Mouse (Mus musculus): ENCODE data around the gene Itpka.

The Itpka gene

DNA sequence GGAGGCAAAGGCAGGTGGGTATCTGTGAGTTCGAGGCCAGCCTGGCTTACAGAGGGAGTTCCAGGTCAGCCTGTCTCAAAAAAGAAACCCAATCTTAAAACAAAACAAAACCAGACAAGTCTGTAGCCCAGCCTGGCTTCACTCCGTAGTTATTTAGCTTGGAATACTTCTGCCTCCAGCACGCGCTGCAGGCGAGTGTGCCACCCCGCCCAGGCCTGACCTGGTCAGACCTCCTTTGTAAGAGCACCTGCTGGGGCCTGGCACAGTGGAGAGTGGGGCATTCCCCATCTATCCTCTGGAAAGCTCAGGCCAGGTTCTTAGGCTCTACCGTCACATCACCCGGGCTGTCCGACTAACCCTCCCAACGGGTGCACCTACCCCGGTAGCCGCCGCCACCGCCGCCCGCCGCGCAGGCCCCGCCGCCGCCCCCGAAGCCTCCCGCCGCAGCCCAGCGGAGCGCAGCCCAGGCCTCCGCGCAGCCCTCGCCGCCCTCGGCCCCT is 15.5 kb downstream of the Itpka start:
- DNase-seq (ENCODE audit: low read depth, low spot score) = no peak

DNA sequence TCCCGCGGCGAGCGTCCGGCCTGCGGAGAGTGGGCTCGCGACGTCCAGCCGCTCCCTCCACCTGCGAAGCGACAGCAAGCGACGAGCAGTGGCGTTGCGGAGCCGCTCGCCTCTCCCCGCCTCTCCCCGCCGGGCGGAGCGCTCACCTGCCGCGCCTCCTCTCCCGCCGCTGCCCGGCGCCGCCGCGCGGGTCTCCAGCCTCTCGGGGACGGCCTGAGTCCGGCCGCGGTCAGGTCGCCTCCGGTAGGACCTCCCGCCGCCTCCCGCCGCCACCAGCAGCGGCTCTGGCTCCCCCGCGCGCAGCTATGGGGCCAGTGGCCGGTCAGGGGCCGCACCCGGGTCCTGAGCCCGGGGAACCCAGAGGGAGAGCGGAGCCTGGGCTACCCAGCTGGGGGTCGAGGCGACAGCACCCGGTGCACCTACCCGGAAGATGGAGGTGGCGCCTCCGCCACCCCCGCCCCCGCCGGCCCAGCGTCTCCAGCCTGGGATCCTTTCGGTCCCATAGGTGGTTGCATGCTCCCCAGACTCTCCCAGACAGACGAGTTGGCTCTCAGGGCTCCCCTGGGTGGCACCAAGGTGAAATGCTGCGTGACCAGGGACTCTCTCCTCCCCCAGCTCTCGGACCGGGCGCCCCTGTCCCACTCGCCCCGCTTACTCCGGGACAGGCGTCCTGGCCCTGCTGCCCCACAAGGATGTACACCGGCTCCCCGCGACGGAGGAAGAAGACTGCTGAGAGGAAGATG is 16.1 kb downstream of the Itpka start:
- DNase-seq (ENCODE audit: low read depth, low spot score) = peak; percentile 30

DNA sequence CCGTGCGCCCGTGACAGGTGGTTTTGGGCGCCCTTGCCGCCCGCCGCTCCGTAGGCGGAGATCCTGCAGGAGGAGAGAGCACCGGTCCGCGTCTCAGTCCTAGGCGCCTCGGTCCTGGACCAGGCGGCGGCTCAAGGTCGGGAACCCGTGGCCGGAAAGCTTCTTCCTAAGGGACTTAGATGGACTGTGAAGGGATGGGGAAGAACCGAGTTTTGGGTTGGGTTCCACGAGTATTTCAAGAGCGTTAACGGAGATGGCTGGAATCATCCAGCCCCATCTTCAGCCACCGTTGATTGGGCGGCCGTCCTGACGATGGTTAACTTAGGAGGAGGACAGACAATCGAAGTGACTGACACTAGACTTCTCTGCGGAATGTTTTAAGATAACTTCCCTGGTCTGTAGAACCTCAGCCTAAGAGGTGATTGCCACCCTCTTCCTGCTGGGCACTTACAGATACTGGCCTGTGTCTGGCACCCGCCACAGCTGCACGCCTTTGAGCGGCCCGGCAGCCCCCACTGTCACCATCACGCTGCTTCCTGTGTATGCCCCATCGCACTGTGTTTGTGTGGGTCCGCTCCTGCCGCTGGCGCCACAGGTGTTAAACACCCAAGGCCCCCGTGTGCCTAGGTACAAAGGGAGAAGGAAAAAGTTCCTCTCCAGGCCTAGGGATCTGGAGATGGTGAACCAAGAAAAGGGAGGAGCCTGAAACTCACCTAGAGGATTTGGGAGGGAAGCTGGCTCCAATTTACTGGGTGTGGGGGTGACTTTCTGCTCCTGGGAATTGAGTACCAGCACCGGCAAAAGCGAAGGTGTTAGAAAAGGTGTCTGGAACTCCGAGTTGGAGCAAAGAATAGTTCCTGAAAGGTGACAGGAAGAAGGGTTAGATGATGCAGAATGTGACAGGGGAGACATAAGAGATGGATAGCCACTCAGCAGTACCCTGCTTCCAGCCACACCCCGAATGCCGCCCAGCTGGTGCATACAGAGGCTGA is 17.0 kb downstream of the Itpka start:
- no peak for DNase-seq (ENCODE audit: low read depth, low spot score)

DNA sequence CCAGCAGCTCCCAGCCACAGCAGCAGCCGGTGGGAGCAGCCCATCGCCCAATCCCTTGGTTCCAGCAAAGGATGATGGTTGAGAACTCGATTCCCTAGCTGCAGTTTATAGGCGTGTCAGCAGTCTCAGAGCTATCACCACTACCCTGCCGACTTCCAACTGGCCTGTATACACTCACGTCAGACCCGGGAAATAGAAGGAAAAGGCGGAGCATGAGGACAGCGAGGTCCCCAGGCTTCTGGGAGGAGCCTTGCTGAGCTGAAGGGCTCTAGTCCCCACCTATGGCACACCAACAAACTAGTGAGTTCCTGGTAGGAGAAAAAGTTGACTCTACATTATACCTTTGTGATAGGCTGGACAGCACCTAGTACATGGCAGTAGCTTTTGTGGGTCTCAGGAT is 18.1 kb downstream of the Itpka start, which contains the start of gene Ltk:
Gene Ltk (minus strand): TSS at position 181 of the 400 bp plus-strand sequence.
- DNase-seq (ENCODE audit: low read depth, low spot score) = no peak

DNA sequence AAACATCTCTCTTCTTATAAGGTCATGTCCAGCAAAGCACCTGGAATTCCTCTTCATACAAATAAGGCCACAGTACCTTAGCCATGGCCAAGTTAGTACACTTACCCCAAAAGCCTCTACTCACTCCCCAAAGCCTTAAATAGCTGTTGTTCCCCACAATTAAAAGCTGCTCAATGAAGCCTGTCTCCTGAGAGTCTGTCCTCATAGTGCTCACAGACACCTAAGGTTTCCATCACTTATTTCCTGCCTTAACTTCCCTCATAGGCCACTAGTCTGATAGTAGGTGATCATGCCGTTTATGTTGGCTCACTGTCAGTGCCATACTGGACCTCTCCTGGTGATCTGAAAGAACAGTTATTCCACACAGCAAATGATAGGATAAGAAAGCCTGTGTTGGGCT is 20.1 kb downstream of the Itpka start:
- no peak for DNase-seq (ENCODE audit: low read depth, low spot score)

DNA sequence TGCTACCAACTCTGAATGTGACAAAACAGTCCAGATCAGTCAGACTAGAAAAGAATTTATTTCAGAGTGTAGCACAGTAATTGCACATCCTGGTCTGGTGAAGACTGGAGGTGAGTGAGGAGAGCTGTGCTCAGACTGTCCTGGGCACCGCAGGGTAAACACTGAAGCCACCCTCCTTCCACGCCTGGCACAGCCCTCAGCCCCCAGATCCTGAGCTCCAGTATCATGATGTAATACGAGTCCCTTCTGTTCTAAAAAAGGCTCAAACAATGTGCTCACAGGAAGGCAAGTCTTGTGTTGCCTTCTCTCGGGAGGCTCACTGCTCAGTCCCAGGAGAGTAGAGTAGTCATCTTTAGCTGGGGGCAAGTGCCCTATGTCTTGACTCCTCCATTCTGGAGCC is 21.8 kb downstream of the Itpka start:
- no peak for DNase-seq (ENCODE audit: low read depth, low spot score)

DNA sequence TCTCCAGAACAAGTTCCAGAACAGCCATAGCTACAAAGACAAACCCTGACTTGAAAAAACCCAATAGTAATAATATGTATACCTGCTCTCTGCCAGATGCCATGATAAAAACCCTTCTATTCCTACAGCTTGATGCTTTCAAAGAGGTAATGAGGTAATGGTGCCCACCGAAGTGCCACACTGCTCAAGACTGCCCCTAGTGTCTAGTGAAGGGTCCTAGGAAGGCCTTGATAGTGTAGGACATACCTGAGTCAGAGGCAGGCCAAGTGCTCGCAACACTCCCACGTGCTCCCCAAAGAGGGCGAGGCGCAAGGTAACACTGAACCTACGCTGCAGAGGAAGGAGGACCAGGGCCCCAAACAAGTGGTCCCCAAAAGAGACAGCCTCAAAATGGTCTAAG is 25.1 kb downstream of the Itpka start:
- DNase-seq (ENCODE audit: low read depth, low spot score) = no peak

DNA sequence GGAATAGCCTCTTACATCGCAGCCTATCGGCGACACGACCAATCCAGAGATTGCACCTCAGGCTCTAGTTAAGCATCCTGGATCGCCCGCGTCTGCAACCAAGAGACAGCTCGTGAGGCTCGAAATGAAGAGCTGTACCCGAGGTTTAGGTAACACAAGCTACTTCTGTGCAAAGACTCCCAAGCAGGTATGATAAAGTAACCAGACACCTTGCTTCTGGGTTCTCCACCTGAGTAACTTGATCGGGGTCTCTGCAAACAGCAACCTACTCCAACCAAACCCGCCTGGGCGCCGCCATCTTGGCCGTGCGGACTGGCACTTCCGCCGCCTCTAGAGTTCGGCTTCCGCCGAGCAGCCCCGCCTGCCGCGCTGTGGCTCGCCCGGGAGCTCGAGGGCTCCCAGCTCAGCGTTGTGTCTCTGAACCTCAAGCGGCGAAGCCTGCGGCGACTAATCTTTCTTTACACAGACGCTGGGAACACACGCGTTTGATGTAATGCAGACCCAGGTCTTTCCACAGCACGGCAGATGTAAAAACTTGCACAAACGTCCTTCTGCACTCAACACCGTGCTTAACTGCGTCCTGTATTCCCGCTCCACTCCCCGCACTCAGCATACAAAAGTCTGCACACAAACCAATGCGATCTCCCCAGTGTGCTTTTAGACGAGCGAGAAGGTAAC is 45.2 kb downstream of the Itpka start, which contains the start of gene Rpap1:
Gene Rpap1 (minus strand): TSS at position 332 of the 678 bp plus-strand sequence.
- DNase-seq (ENCODE audit: low read depth, low spot score) = peak; percentile 72

DNA sequence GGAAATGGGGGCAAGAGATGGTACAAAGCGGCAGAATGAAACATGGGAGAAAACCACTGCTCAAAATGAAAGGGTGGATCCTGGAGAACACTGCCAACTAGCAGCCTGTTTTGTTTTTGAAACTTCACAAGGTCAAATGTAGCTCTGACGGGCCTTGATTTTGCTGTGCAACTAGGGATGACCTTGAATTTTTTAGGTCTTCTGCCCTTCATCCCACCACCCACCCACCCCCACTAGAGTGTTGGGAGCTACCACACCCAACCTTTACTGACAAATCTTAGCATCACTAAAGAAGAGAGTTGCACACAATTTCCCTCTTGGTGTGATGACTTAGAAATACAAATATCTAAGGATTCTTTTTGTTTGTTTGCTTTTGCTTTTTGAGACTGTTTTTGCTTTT is 47.9 kb downstream of the Itpka start:
- DNase-seq (ENCODE audit: low read depth, low spot score) = no peak

DNA sequence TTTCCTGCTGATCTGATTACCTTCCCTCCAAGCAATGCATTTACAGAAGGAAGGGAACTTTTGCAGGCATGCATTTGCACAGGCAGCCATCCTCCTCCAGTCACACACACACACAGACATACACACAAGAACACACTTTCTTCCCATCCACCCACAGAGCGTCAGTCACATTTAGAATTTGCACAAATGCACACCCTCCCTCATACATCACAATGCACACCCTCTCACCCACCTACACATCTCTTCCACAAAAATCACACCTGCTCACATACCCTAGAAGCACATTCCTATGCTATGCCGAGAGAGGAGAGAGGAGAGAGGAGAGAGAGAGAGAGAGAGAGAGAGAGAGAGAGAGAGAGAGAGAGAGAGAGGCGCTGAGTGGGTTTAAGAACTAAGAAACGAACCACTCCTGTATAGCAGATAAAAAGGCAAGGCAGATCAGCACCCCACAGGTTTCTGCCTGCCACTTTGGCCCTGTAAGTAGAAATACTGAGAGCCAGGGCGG is 55.2 kb downstream of the Itpka start, which contains the start of gene Tyro3:
Gene Tyro3 (plus strand): TSS at position 455 of the 505 bp plus-strand sequence.
- no peak for DNase-seq (ENCODE audit: low read depth, low spot score)

DNA sequence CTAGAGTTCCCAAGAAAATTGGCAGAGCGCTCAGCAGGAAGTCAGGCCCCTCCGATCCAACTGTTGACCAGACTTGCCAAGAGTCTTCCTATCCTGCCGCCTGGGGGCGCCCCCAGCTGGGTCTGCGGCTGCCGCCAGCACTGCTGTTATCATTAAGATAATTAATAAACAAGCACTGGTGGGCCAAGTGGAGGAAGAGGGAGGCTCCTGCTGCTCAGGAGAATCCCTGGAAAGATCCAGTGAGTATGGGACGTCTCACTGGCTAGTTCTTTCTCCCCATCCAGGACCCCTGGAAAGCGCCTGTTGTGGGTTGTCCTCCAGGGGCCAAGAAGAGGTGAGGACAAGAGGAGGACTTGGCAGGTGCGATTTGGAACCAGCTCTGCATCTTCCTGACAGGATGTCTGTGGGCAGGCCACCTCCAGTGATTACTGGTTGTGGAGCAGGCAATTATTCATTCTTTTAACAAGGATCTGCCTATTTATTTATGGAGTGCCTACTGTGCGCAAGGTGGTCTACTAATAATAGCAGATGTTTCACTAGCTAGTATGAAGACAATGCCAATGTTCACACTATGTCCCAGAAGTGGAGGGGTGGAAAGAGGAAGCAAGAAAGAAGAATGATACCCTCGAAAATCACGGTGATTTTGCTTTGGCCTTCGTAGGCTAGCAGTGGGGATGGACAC is 56.2 kb downstream of the Itpka start:
- DNase-seq (ENCODE audit: low read depth, low spot score) = peak; percentile 44

DNA sequence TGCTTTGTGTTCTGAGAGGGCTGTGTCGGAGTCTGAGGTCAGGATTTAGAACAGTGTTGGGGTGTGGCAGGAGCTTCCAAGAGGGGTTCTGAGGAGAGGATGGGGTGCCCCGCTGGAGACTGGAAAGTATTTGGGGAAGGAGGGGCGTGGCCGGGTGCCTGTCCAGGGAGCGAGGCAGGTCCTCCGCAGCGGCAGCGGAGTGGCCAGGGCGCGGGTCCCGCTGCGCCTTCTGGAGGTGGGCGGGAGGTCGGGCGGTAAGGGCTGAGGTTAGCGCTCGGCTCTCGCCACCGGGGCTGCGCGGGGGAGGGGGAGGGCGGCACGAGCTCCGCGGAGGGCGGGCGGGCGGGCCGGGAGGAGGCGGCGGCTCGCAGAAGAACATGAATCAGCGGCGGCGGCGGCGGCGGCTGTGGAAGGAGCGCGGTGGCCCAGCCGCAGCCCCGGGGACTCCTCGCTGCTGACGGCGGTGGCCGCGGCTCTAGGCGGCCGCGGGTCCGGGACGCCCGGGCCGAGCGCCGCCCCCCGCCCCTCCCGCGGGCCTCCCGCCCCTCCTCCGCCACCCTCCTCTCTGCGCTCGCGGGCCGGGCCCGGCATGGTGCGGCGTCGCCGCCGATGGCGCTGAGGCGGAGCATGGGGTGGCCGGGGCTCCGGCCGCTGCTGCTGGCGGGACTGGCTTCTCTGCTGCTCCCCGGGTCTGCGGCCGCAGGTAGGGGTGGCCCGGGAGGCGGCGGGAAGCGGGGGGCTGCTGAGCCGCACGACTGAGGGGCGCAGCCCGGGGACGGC is 57.2 kb downstream of the Itpka start:
- DNase-seq (ENCODE audit: low read depth, low spot score) = peak; percentile 27

DNA sequence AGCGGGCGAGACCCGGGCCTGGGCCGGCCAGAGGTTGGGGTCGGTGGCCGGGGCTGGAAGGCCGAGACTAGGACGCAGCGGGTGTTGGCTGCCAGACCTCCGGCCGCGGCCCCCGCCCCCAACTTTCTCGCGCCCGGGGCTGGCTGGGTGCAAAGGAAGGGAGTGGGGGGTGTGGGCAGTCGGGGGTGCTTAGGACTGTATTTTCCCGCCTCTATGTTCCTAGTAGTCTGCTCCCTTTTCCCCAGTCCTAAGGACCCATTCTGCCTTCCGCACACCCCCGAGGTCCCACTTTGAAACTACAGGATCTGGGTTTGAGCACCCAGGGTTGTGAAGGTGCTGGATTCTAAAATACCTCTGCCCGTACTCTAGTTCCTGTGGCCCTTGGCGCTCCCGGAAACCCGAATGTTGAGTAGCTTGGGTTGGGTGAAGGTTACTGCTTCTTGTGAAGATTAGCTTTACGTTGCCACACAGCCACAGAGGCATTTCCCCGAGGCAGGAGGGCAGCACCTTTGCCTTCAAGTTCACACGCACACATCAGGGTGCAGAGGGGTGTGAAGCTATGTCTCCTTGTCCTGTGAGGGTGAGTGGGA is 57.9 kb downstream of the Itpka start:
- no peak for DNase-seq (ENCODE audit: low read depth, low spot score)
